Mouse (Mus musculus) T-cell, adult 2 months (primary cell): ENCODE results near the gene Cracr2a.

Experiments used
- DNase-seq: peaks from one replicate; pipeline ENCODE4 v3.0.0; 2022; ENCODE audit warnings: low spot score

Cracr2a gene

DNA sequence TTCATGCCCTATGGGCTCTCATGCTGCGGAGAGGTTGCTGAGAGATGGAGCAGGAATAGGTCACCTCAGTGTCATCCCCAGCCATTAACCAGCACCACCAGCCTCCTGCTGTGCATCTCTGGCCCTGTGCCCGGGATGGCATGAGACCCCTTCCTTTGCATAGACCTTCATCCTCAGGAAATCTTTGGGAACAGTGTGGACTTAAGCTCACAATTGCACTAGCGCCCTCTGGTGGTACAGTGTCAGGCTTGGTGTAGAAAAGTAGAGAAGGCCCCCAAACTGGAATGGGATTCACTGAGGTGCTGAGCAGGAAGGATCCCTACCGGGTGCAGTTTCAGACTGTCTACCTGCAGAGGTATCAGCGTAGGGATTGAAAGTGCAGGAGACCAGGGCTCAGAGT is 64.0 kb downstream of the Cracr2a start:
- DNase-seq: peak; percentile 15

DNA sequence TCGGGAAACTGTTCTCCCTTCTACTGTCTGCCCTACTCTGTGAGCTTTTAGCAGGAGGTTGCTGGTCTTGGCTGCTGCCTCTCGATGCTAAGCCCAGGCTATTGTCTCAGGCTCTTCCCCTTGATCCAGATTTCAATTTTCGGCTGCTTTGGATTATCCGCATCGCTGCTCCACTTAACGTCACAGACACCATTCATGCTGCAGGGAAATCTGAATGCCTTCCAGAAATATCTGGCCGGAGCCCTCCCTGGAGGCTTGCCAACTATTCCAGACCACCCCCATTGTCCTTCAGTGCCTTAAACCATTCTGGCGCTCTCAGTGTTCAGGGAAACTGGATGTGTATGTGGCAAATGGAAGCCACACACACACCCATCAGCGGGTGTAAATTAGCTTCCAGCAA is 66.3 kb downstream of the Cracr2a start:
- no peak for DNase-seq

DNA sequence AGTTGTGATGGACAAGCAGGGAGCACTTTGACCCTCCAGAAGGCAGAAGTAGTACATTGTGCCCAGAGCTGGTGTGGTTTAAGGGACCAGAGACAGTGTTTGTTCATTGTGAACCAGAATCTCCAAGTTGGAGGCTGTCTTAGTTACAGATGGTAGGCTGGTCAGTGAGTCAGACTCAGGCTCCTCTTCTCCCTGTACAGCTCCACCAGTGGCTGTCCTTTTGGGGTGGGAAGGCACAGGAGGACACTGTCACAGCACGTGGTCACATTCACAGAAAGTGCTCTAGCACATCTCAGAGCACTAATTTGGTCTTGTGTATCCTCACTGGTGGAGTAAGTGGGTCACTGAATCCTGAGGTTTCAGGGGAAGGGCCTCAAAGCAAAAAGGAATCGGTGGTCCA is 68.1 kb downstream of the Cracr2a start:
- no peak for DNase-seq

DNA sequence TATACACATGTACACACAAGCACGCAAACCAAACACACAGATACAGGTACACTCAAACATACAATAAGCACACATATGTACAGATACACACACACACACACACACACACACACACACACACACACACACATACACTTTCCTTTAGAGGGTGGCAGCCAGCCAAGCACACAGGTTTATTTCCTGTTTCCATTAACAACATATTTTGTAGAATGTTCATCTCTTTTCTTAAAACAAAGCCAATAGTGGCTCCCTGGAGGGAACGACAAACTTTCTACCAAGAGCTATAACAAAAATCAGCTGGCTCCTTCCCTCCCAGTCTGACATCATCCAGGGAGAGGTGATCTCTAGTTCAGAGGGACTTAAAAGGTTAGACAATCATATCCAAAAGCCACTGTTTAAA is 73.7 kb downstream of the Cracr2a start:
- DNase-seq: no peak

DNA sequence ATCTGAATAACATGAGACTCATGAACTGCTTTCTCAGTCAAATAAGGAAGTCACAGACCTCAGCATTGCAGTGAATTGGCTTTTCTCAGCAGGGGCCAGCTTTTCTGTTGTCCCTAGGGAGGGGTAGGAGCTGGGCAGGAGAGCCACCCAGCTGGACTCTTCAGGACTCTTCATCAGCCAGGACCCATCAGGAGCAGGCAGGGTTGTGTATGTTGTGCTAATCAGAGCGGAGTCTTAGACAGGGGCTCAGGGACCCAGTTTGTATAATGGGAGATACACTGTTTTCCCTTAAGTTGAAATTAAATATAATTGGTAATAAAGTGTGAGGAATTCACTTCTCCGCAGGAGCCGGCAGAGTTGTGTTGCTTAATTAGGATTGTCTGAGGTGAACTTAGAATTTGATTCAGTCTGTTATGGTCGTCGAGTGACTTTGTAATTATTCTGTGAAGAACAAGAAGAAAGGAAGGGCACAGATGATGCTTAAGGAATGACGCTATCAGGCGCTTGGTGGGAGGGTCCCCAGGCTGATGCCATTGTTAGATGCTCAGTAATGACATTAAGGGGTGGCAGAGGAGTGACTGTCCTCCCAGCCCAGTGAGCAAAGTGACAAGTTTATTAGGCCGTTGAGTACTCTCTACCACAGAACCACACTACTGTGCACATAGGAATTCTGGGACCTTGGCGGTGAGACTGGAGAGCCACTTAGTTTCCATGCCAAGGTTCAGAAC is 74.5 kb downstream of the Cracr2a start:
- no peak for DNase-seq

DNA sequence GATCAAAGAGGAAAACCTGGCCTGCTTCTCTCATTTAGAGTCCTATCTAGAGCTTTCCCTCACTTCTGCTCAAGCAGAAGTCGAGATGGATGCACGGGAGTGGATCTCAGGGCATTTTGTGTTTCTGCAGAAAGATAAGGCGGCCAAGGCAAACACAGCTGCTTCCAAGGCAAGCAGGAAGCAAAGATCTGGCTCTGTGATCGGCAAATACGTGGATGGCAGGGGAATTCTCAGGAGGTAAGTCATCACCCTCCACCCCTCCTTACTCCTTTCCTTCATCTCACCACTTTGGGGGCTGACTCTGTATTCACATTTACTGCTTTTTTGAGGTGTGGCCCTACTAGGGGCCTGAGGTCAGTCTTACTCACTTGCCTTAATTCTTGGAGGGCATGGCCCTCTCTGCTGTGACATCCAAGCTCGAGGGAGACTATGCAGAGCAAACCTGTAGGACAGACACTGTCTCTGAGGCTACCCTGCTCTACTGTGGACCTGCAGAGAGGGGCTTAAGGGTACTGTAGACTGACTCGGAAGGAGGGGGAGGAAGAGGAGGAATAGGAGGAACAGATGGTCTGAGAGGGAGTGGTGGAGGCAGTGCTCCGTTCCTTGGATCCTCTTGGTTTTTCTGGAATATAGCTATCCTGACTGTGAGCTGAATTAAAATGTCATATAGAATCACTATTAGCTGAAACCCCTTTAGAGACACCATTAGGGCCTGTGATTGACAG is 80.1 kb downstream of the Cracr2a start:
- no peak for DNase-seq

DNA sequence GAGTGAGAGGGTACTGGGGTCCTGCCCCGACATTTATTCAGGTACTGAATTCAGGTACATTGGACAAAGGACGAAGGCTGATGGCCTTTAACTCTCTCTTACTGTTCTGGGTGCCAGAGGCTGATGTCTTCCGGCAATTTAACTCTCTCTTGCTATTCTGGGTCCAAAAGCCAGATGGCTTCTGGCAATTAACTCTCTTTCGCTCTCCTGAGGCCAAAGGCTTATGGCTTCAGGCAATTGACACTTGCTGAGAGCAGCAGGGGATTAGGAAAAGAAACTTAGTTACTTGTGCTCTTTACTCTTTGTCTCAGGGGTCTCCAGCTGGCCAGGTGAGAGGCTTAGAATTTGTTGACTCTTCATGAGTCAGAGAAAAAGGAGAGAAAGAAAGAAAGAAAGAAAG is 94.8 kb downstream of the Cracr2a start:
- no peak for DNase-seq

DNA sequence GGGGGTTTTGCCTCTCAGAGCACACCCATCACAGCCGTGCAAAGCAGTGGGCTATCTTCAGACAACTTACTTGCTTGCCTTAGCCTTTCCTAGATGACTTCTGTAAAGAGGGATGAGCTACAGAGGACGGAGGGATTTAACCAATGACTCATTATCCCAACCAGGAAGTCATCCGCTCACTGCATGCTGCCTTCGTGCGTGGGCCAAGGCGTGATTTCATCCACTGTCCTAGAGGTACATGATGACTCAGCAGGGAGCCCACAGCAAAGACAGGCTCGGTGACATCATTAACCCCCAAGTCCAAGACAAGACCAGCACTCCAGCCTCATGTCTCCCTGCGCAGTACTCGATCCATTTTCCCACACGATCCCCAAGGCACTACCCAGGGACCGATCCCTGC is 96.0 kb downstream of the Cracr2a start:
- no peak for DNase-seq

DNA sequence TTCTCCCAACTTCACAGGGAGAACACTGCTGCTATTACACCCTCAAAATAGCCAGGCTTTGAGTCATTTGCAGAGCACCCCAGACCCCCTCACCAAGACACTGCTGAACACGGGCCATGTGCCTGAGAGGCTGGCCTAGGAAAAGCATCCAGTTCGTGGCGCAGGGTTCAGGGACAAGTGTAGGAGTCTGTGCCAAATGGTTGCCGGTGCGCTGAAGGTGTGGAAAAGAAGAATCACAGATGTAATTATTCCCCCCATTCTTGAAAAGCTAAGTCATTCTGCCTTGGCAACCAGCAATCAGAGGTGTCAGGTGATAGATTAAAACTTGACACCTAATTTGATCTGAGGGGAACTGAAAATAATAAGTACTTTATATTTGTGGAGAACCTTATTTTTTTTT is 98.3 kb downstream of the Cracr2a start:
- no peak for DNase-seq

DNA sequence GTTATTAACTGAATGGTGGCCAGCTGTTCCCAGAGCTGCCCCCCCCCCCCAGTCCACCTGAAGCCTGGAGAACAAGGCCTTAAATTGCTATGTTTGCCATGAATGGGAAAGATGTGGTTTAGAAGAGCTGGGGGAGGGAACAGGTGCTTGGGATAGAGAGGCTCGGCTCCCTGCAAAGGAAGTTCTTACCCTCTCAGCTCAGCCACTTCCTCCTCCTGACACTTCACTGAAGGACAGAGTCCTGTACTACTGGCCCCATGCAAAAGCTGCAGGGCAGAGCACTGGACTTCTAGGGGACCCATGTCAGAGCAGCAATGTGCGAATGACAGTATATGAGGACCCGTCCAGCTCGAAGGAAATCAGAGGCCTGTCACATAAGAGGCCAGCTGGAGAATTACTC is 98.8 kb downstream of the Cracr2a start:
- DNase-seq: no peak

DNA sequence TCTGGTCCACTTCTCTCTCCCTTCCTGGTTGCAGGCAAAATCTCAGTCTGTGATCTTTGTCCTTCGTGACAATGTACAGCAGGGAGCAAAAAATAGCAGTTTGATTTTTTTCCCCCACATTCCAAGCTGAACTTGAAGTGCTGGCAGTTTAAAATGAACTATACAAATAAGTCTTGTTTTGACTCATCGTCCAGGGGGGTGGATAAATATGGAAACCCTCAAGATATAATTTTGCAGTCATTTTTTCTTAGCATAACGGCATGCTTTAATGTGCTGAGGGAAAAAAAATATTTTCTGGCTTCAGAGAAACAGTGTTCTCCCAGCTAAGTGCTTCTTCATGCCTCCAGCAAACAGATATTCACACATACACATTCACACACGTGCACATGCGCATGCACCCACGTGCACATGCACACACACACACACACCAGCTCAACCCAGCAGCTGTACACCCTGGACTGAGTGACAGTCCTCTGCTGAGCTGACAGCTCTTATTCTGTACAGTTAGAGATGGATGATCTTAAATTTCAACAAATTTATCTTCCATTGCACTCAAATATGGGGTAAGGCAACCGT is 100.7 kb downstream of the Cracr2a start:
- DNase-seq: no peak

DNA sequence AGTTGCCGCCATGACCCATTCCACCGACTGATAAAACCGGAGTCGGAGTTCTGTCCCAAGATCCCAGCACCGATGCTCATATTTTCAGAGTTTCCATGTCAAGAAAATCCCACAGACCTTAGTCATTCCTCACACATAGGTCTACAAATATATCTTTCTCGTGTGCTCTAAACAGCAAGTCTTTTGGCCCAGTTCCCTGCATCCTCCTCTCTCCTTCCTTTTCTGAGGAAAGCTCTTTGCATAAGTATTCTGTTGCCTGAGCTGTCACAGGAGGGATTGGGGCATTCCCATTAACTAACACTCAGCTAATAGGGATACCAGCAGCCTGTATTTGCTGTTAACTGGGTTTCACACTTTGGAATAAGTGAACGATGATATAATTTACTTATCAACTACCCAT is 102.1 kb downstream of the Cracr2a start:
- DNase-seq: no peak

DNA sequence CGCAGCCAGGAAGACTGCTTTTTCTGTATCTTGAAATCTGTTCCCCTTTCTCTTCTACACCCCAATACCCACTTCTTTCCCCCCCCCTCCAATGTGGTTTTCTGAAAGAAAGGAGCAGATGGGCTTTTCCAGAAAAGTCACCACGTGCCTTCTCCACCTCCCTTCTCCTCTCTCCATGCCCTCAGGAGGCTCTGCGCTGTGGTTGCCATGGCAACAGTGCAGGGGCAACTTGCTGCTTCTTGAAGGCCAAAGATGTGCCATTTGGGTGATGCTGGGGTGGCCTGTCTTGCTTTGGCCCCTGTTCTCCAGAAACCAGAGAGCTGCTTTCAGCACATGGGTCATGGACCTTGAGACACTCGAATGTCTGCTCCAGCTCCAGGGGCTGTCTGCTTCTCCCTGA is 108.2 kb downstream of the Cracr2a start:
- no peak for DNase-seq

DNA sequence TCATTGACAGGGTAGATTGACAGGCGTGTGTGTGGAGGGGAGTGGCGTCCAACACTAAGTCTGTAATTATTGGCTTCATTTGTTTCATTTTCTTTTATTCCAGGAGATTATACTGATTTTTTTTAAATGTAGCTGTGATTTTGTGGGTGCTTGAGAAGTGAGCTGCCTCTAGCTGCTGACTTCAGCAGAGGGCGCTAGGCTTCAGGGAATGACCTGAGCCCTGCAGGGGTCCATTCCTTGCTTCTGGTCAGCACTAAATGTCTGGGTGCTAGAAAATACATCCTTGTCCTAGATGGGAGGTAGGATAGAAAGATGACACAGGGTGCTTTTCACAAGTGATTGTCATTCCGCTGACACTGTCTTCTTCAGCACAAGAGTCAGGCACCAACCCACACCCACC is 108.9 kb downstream of the Cracr2a start:
- no peak for DNase-seq

DNA sequence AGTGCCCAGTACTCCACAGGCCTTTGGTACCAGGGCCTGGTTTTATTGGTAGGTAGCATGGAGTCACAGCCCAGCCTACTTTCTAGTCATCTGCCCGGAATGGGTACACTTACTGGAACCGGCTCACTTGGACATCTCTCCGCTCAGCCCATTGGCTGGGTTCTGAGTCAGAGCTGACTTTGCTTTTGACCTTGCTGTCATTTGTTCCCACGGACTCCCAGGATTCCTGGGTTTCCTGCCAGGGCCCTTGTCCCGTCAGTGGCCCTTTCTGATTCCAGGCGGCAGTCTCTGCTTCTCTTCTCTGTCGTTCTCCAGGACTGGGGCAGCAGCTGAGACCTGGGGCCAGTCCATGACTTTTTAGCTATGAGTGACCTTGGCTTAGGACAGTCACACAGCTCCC is 110.9 kb downstream of the Cracr2a start:
- no peak for DNase-seq

DNA sequence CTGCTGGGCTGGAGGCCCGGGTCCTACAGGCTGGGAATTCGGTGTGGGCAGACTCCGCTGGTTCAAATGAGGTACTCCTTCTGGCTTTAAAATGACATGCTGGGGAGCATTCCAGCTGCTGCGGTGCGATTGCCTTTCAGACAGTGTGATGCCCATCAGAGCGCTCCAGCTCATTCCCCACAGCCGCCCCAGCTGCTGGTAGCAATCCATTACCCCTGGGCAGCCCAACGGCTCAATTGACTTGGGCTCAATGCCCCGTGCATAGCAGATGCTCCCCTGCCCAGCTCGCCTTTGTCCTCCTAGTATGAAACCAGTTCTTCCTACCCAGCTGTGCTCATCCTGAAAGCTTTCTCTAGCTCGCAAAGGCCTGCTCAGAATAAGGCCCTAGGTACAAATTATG is 115.7 kb downstream of the Cracr2a start:
- no peak for DNase-seq

DNA sequence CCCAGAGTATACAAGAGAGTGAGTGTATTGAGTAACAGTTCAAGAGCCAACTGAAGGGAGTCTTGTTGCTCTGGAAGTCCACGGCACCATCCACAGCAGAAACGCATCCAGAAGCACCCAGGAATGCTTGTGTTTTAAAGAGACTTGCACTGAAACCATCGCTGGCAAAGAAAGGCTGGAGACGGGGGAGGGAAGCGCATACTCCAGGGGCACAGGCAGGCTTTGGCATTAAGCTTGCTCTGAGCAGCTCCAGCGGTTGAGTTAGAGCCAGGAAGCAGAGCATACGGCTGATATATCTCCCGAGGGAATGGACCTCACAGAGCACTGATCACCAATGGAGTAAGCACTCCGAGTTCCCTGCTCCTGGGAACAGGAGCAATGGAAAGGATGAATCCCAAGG is 117.2 kb downstream of the Cracr2a start:
- no peak for DNase-seq

DNA sequence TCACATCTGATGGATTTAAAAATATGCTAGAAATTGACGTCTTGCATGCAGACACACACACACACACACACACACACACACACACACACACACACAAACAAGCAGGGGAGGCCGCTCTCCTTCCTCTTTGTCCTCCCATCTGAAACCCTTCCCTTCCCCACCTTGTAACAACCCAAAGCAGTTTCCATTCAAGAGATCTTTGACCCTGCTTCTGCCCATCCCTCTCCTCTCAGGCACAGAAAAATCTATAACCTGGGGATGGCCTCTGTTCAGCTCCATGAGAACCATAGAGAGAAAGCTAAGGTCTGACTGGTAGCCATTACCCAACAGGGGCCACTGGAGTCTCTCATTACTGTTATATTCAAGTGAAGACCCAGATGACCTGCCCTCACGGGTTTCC is 117.9 kb downstream of the Cracr2a start:
- DNase-seq: no peak

DNA sequence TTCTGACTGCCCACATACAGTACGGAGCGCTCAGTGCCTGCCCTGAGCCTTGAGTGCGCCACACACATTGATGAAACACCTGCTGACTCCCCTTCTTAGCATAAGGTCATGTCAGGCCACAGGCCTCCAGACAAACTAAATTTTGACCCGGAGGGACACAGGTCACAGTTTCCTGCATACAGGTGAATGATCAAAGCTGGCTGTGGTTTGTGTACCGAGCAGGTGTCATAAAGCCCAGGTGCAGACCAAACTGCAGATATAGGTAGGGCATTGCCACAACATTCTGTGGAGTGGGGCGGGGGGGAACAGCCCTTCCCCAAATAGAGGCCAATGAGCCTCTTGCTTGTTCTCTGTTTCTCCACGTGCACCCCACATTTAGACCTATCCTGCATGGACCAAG is 119.6 kb downstream of the Cracr2a start:
- no peak for DNase-seq

DNA sequence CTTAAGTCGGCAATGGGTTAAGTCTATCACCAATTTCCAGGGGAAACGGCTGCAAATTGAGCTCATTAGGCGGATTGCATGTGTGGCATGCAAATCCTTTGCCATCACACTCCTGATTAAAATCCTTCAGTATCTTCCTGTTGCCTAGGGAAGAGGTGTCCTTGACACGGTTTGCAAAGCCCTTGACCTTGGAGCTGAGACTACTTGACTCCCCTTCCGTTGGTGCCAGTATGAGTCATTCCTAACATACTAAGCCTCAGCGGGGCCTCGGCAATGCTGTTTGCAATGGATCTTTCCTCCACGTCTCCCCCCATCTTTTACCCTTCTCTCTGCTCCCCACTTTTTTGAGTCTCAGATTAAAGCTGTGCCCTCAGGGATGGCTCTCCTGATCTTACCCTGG is 122.4 kb downstream of the Cracr2a start:
- no peak for DNase-seq

DNA sequence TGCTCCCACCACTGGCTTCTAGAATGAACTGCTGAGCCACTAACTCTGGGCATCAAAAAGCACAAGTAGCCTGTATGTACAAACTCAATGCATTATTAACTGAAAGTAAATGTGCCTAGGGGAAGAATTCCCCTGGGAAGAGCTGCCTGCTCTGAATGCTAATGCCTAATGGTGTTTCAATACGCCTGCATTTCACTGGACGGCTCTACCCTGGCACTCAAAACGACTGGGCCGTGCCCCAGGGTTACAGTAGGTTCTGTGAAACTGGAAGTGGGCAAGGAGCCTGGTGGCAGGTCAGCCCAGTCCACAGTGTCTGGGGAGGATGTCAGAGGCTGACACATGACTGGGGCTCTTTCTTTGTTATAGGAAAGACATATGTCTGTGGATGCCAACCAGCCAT is 123.8 kb downstream of the Cracr2a start:
- DNase-seq: no peak

DNA sequence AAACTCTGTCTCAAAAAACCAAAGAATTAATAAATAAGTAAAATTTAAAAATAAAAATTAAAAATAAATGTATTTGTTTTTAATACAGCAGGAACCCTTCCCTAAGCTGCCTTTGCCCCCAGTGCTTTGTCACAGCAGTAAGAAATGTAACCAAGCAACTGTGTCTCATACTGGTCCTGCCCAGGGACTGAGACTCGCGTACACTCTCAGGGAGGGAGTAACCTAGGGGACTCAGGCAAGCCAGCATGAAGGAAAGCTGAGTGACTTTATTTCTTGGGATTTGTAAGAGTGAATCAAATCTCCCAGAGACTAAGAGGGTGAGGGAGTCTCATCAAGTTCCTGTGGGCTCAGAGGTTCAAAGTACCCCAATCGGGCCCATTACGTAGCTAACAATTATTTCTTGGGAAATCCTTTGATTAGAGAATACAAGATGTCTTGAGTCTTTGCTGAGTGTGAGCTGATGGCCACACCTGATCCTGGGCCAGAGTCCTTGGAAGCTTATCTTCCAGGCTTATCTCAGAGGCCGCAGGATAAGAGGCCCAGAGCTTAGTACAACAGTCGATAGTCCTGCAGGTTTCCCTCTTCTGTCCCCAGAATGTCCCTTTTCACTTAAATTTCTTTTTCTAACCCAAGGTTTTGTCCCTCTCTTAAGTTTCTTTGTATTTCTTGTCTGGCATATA is 126.2 kb downstream of the Cracr2a start:
- no peak for DNase-seq

DNA sequence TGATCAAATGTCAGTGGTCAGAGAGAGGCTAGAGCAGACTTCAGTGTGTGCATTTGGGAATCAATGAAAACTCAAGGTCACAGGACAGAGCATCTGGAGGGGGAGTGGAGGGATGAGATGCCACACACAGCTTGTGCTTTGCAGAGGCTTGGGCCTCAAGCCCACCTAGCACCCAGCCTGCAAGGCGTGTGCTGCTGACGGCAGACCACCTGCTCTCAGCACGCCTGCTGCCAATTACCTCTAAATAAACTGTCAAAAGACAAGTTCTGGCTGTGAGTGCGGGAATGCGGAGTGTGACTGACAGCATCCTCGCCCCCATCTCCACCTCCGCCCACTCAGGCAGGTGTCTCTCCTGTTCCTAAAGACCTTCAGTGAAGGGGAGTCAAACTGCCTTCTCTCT is 131.2 kb downstream of the Cracr2a start:
- DNase-seq: no peak
